Mouse (Mus musculus) kidney, adult 18-20 months (tissue): ENCODE data around the gene Dnlz.
"Not testable (repeated sequence)": the region's sequence is repeated elsewhere in the genome, so short reads cannot be mapped to it uniquely, and the experiment has no call there.

ENCODE experiments used
- DNase-seq: peaks from one replicate; pipeline ENCODE4 v3.0.0; 2021

Gene Dnlz

GRCm38 (mm10) chr2:26351358-26352290, at the start of gene Dnlz:
Dnlz (minus strand) TSS chr2:26352110.
- peak; percentile 94 for DNase-seq

- DNase-seq, result no peak
These were observed 49.1 kb upstream of the Dnlz start for GRCm38 (mm10) chr2:26401023-26401422.

- DNase-seq, result no peak
These were observed 48.4 kb upstream of the Dnlz start for GRCm38 (mm10) chr2:26400296-26400695.

GRCm38 (mm10) chr2:26399647-26400046, 47.7 kb upstream of the Dnlz start:
- peak; percentile 56 for DNase-seq

- peak; percentile 44 for DNase-seq
These were observed 47.1 kb upstream of the Dnlz start for GRCm38 (mm10) chr2:26398978-26399377.

- DNase-seq, result no peak
These were observed 39.7 kb upstream of the Dnlz start for GRCm38 (mm10) chr2:26391617-26392016.

GRCm38 (mm10) chr2:26390954-26391353, 39.0 kb upstream of the Dnlz start:
- DNase-seq, result no peak

- peak; percentile 85 for DNase-seq
These were observed 37.3 kb upstream of the Dnlz start, which contains the start of the genes Entr1 and Pmpca for GRCm38 (mm10) chr2:26389154-26389690. Entr1 (minus strand) TSS chr2:26389316. Pmpca (plus strand) TSS chr2:26389339.

GRCm38 (mm10) chr2:26388682-26389153, 36.8 kb upstream of the Dnlz start:
- no peak for DNase-seq

GRCm38 (mm10) chr2:26387713-26388112, 35.8 kb upstream of the Dnlz start:
- DNase-seq, result peak; percentile 37

GRCm38 (mm10) chr2:26380871-26381270, 29.0 kb upstream of the Dnlz start:
- not testable (repeated sequence) for DNase-seq

GRCm38 (mm10) chr2:26380131-26380771, 28.3 kb upstream of the Dnlz start, which contains the start of gene Snapc4:
Snapc4 (minus strand) TSS chr2:26380653.
- peak; percentile 88 for DNase-seq

- DNase-seq, result no peak
These were observed 20.5 kb upstream of the Dnlz start for GRCm38 (mm10) chr2:26372396-26372795.

- DNase-seq, result no peak
These were observed 16.7 kb upstream of the Dnlz start for GRCm38 (mm10) chr2:26368572-26368971.

GRCm38 (mm10) chr2:26367911-26368310, 16.0 kb upstream of the Dnlz start:
- DNase-seq, result no peak

- peak; percentile 69 for DNase-seq
These were observed 13.0 kb upstream of the Dnlz start for GRCm38 (mm10) chr2:26364738-26365465.

GRCm38 (mm10) chr2:26363481-26363880, 11.6 kb upstream of the Dnlz start:
- DNase-seq, result no peak

- no peak for DNase-seq
These were observed 11.1 kb upstream of the Dnlz start for GRCm38 (mm10) chr2:26362991-26363390.

GRCm38 (mm10) chr2:26360772-26361171, 8.9 kb upstream of the Dnlz start, which contains the start of gene Card9:
Card9 (minus strand) TSS chr2:26360918.
- DNase-seq, result no peak

- no peak for DNase-seq
These were observed 8.1 kb upstream of the Dnlz start for GRCm38 (mm10) chr2:26359983-26360382.

- no peak for DNase-seq
These were observed 6.9 kb upstream of the Dnlz start for GRCm38 (mm10) chr2:26358667-26359320.

GRCm38 (mm10) chr2:26357484-26357883, 5.6 kb upstream of the Dnlz start:
- peak; percentile 84 for DNase-seq
